Mouse (Mus musculus) embryonic facial prominence, embryonic 10.5 days (tissue): ENCODE data around the gene Angel1. TPM values are rescaled to one million over a fixed set of nuclear protein-coding genes. Genes with fewer than 3 reads are reported as not detected.

ENCODE experiments used
- DNase-seq: peaks from one replicate; pipeline ENCODE4 v3.0.0-alpha.2; 2017; ENCODE audit warnings: low spot score
- H3K27ac ChIP-seq: fragments of 300-500 bp; sonication (generic); replicated peaks from 2 replicates; pipeline ENCODE4 v1.5.1; 2016; ENCODE audit warnings: mild to moderate bottlenecking
- H3K27me3 ChIP-seq: fragments of 300-500 bp; sonication (generic); replicated peaks from 2 replicates; pipeline ENCODE4 v1.6.1; 2016; ENCODE audit warnings: low read depth, mild to moderate bottlenecking; ENCODE audit not compliant: poor library complexity, severe bottlenecking
- H3K36me3 ChIP-seq: fragments of 300-500 bp; sonication (generic); replicated peaks from 2 replicates; pipeline ENCODE4 v1.6.1; 2016; ENCODE audit warnings: mild to moderate bottlenecking, moderate library complexity
- H3K4me1 ChIP-seq: fragments of 300-500 bp; sonication (generic); 2 replicates; pipeline ENCODE4 v1.6.1; 2016
- H3K4me3 ChIP-seq: fragments of 300-500 bp; sonication (generic); 2 replicates; pipeline ENCODE4 v1.5.1; 2016; ENCODE audit warnings: mild to moderate bottlenecking, moderate library complexity
- H3K9me3 ChIP-seq: fragments of 300-500 bp; sonication (generic); 2 replicates; pipeline ENCODE4 v1.6.1; 2016; ENCODE audit warnings: mild to moderate bottlenecking
- WGBS: fragments of 180-500 bp; shearing (Covaris S2); methylation state at CpG from one replicate; pipeline ENCODE4 v1.1.7; 2016; 5-methylcytosine and 5-hydroxymethylcytosine counted together
- polyA plus RNA-seq: library from polyadenylated mRNA; unstranded; fragments of >200 nt; fragmentation: Nextera tagmentation; extraction: Ambion mirVana; gene quantifications from 2 replicates; pipeline ENCODE4 v1.2.1, GENCODE M21; 2016

The Angel1 gene
- polyA plus RNA-seq, 1 experiment from 2014 or later, result 14.3 TPM

DNA sequence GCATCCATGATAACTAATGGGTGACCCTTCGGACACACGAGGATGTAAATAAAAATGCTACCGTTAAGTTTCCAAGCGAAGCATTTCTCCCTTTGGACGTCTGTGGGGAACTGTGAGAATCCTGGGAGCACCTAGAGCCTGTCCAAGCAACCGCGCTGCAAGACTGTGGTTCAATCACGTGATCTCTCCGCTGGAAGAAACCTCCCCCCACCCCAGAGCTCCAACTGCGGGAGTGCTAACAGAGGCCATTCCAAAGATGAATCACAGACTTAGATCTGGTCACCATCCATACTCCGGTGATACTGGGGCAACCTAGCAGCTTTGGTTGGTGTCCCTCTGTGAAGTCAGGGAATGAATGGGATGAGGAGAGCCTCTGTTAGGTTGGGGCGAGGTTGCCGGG lies 34.8 kb upstream of the Angel1 start:
- H3K36me3 ChIP-seq, result no peaks in the 10 kb centered on the region
- no peak overlapping the region for H3K4me3 ChIP-seq
- H3K9me3 ChIP-seq, result no peaks in the 10 kb centered on the region
- H3K4me1 ChIP-seq, result no peaks in the 10 kb centered on the region
- DNase-seq, result no peak
- no peak overlapping the region for H3K27ac ChIP-seq
- WGBS, result 76% methylated on average over 13 of the region's 13 CpGs
- H3K27me3 ChIP-seq, result no peaks in the 10 kb centered on the region

- H3K36me3 ChIP-seq, result no peaks in the 10 kb centered on the region
- WGBS, result 84% methylated on average over 8 of the region's 8 CpGs
- no peak within 1 kb of the TSS for H3K27ac ChIP-seq
- H3K4me3 ChIP-seq, result no peak within 1 kb of the TSS
- H3K27me3 ChIP-seq, result no peaks in the 10 kb centered on the region
- DNase-seq, result no peak
- no peaks in the 10 kb centered on the region for H3K9me3 ChIP-seq
- H3K4me1 ChIP-seq, result no peaks in the 10 kb centered on the region
Measured at GRCm38 (mm10) chr12:86734319-86734810, 8.1 kb upstream of the Angel1 start, which contains the start of gene Lrrc74a. Gene Lrrc74a, plus strand, starts transcription at chr12:86734369.

DNA sequence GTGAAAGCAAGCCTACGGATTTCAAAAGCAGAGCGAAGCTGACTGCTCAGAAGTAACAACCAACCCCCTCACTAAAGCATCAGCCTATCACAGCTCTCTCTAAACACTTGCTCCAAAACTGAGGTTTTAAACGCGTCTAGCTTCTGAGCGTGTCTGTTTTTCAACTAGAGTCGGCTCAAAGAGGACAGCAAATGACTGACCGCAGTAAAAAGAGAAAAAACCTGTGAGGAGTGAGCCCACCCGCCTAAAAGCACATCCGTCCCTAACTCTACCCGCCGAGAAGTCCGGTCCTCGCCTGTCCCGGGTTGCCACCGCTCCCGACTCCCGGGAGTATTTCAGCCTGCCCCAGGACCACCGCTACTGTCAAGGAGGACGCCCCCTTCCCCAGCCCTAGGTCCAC lies 554 bp downstream of the Angel1 start:
- peaks cover 5% of the 10 kb centered on the region; the same call in 1 of the 2 replicates for H3K36me3 ChIP-seq
- peaks cover 12% of the 10 kb centered on the region for H3K4me1 ChIP-seq
- peak overlapping the region; percentile 82 for H3K4me3 ChIP-seq
- no peak for DNase-seq
- H3K9me3 ChIP-seq, result no peaks in the 10 kb centered on the region
- H3K27me3 ChIP-seq, result no peaks in the 10 kb centered on the region
- under 1% methylated on average over 19 of the region's 19 CpGs for WGBS
- peak overlapping the region; percentile 88 for H3K27ac ChIP-seq

DNA sequence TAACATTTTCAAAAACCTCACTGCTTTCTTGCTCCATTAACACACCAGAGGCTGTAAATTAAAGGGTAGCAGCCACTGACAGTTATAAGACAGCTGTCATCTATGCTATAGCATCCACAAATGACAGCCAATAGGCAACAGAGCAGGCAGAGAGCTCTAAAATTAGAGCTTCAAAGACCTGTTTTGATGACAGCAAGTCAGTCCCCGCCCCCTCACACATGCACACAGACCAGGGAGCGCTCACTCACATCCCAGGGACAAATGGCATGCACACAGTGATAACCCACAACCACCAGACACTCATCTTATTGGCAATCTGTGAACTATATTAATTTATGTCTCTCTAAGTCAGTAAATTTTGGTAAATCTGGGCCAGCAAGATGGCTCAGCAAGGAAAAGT lies 2.0 kb downstream of the Angel1 start:
- H3K27me3 ChIP-seq, result no peaks in the 10 kb centered on the region
- H3K4me3 ChIP-seq, result no peak overlapping the region
- peaks cover 12% of the 10 kb centered on the region for H3K4me1 ChIP-seq
- peaks cover 5% of the 10 kb centered on the region; the same call in 1 of the 2 replicates for H3K36me3 ChIP-seq
- H3K9me3 ChIP-seq, result no peaks in the 10 kb centered on the region
- 75% methylated on average over 2 of the region's 2 CpGs for whole genome bisulfite sequencing
- no peak for DNase-seq
- H3K27ac ChIP-seq, result no peak overlapping the region

- peaks cover 10% of the 10 kb centered on the region for H3K36me3 ChIP-seq
- no peak for DNase-seq
- H3K27me3 ChIP-seq, result no peaks in the 10 kb centered on the region
- no peaks in the 10 kb centered on the region for H3K9me3 ChIP-seq
- no peak overlapping the region for H3K27ac ChIP-seq
- no peak overlapping the region for H3K4me3 ChIP-seq
- peaks cover 12% of the 10 kb centered on the region for H3K4me1 ChIP-seq
- WGBS, result 91% methylated on average over 5 of the region's 5 CpGs
Measured at GRCm38 (mm10) chr12:86721453-86721852, 4.8 kb downstream of the Angel1 start.

DNA sequence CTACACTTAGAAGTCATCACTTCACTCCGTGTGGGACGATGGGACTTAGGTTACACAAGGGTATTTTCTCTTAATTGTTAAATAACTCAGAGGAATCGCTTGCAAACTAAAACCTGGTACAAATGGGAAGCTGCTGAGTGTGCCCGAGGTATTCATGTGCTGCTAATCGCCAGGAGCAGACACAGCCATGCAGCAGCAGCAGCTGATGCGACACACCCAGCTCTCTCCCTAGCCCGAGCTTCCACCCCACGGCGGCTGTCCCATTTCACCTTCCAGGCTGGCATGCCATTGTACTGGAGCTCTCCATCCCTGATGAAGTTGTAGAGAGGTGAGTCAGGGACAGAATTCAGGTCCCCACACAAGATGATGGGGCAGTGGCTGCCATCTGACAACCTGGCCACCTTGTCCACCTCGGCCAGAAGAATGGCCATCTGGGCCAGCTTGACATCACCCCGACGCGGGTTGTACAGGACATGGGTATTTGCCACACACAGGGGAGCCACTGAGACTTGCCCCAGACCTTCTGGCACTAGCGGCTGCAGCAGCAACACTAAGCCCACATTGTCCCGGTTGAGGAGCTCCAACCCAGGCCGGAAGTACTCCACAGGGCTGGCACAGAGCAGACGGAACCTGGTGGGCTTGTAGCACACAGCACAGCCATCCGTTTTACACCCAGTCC lies 6.2 kb downstream of the Angel1 start:
- Histone ChIP-seq H3K36me3 (peaks cover 13% of the 10 kb centered on the region), H3K9me3 (no peaks in the 10 kb centered on the region), H3K4me1 (peaks cover 15% of the 10 kb centered on the region), H3K4me3 (no peak overlapping the region), H3K27ac (no peak overlapping the region), H3K27me3 (no peaks in the 10 kb centered on the region)
- 88% methylated on average over 18 of the region's 18 CpGs for WGBS
- no peak for DNase-seq

DNA sequence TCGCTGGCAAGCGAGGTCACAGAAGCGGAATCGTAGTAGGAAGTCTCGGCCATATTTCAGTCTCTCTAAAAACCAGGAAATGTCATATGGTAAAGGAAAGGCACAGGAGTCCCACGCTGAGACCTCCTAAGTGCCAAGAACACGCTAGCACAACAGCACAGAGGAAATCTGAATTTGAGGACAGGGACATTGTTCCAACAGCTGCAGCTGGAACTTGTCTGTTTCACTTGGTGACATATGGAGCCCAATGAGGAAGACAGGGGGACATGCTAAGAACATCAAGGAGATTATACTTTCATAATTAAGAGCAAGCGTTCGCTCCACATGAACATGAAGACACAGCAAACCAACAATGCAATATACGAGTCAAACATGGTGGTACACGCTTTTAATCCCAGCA lies 9.3 kb downstream of the Angel1 start:
- no peak for DNase-seq

GRCm38 (mm10) chr12:86715401-86715800 lies 10.9 kb downstream of the Angel1 start:
- H3K4me1 ChIP-seq, result 0 out of 2 replicates have a peak, but pooled peaks cover 5% of the 10 kb centered on the region
- H3K9me3 ChIP-seq, result no peaks in the 10 kb centered on the region
- peak; percentile 75 for DNase-seq
- H3K27ac ChIP-seq, result no peak overlapping the region
- peaks cover 10% of the 10 kb centered on the region; the same call in 1 of the 2 replicates for H3K36me3 ChIP-seq
- 51% methylated on average over 5 of the region's 5 CpGs for WGBS
- H3K4me3 ChIP-seq, result no peak overlapping the region
- H3K27me3 ChIP-seq, result no peaks in the 10 kb centered on the region

More for the DNA sequence above, 9.3 kb downstream of the Angel1 start:
- H3K9me3 ChIP-seq, result no peaks in the 10 kb centered on the region
- WGBS, result 92% methylated on average over 11 of the region's 11 CpGs
- H3K27me3 ChIP-seq, result no peaks in the 10 kb centered on the region
- H3K4me3 ChIP-seq, result no peak overlapping the region
- H3K4me1 ChIP-seq, result 0 out of 2 replicates have a peak, but pooled peaks cover 5% of the 10 kb centered on the region
- H3K27ac ChIP-seq, result no peak overlapping the region
- H3K36me3 ChIP-seq, result peaks cover 13% of the 10 kb centered on the region

- Histone ChIP-seq H3K27ac (no peak overlapping the region), H3K4me1 (0 out of 2 replicates have a peak, but pooled peaks cover 5% of the 10 kb centered on the region), H3K36me3 (peaks cover 10% of the 10 kb centered on the region; the same call in 1 of the 2 replicates), H3K27me3 (no peaks in the 10 kb centered on the region), H3K4me3 (no peak overlapping the region), H3K9me3 (no peaks in the 10 kb centered on the region)
- 77% methylated on average over 5 of the region's 5 CpGs for WGBS
- DNase-seq, result no peak
Measured at GRCm38 (mm10) chr12:86714026-86714425, 12.2 kb downstream of the Angel1 start.

GRCm38 (mm10) chr12:86705843-86706242 lies 20.4 kb downstream of the Angel1 start:
- H3K4me1 ChIP-seq, result peaks cover 14% of the 10 kb centered on the region
- H3K27ac ChIP-seq, result no peak overlapping the region
- H3K27me3 ChIP-seq, result no peaks in the 10 kb centered on the region
- H3K9me3 ChIP-seq, result no peaks in the 10 kb centered on the region
- 81% methylated on average over 5 of the region's 5 CpGs for WGBS
- no peak for DNase-seq
- no peak overlapping the region for H3K4me3 ChIP-seq
- H3K36me3 ChIP-seq, result peaks cover 24% of the 10 kb centered on the region

GRCm38 (mm10) chr12:86702690-86703089 lies 23.6 kb downstream of the Angel1 start:
- 97% methylated on average over 3 of the region's 3 CpGs for WGBS
- Histone ChIP-seq H3K27ac (no peak overlapping the region), H3K4me3 (no peak overlapping the region), H3K4me1 (peaks cover 44% of the 10 kb centered on the region), H3K27me3 (no peaks in the 10 kb centered on the region), H3K36me3 (peaks cover 24% of the 10 kb centered on the region), H3K9me3 (no peaks in the 10 kb centered on the region)
- no peak for DNase-seq

GRCm38 (mm10) chr12:86701491-86701890 lies 24.8 kb downstream of the Angel1 start:
- peak overlapping the region; percentile 58; the same call in 1 of the 2 replicates for H3K27ac ChIP-seq

GRCm38 (mm10) chr12:86700927-86701310 lies 25.3 kb downstream of the Angel1 start:
- H3K27ac ChIP-seq, result peak overlapping the region; percentile 58
- 65% methylated on average over 4 of the region's 4 CpGs for WGBS

More at GRCm38 (mm10) chr12:86701491-86701890, 24.8 kb downstream of the Angel1 start:
- H3K4me1 ChIP-seq, result peaks cover 44% of the 10 kb centered on the region
- DNase-seq, result no peak
- peaks cover 32% of the 10 kb centered on the region for H3K36me3 ChIP-seq
- no peaks in the 10 kb centered on the region for H3K27me3 ChIP-seq
- WGBS, result 84% methylated on average over 4 of the region's 4 CpGs
- no peak overlapping the region for H3K4me3 ChIP-seq
- no peaks in the 10 kb centered on the region; the same call in 1 of the 2 replicates for H3K9me3 ChIP-seq

More at GRCm38 (mm10) chr12:86700927-86701310, 25.3 kb downstream of the Angel1 start:
- Histone ChIP-seq H3K36me3 (peaks cover 38% of the 10 kb centered on the region), H3K4me1 (peaks cover 44% of the 10 kb centered on the region), H3K9me3 (no peaks in the 10 kb centered on the region; the same call in 1 of the 2 replicates), H3K27me3 (no peaks in the 10 kb centered on the region), H3K4me3 (no peak overlapping the region)
- DNase-seq, result no peak
